Mouse (Mus musculus): Measurements from ENCODE around the gene Opcml. TPM values are rescaled to one million over a fixed set of nuclear protein-coding genes. Genes with fewer than 3 reads are reported as not detected.

Gene Opcml
- polyA plus RNA-seq, 1 experiment from 2014 or later, result 4.3 TPM

DNA sequence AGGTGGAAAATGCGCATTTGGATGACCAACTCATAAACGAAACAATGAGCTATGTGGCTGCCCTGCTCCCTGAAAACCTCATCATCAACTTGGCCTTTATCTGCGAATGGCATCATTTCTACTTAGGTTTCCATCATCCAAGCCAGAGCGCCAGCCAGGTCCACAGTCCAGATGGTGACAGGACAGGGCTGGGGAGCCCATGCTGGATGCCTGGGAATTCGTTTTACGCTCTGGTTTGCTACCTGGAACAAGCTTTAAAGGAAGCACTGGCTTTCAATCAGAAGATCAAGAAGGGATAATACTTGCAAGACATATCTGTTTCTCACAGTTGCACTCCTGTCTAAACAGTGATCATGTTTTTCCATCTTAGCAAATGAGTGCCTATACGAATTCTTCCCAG lies 366.5 kb downstream of the Opcml start:
- DNase-seq (ENCODE audit: low spot score), result no peak
- Histone ChIP-seq H3K27ac (no peak overlapping the region), H3K4me3 (no peak overlapping the region), H3K9me3 (no peaks in the 10 kb centered on the region), H3K27me3 (ENCODE audit: insufficient read depth, poor library complexity, severe bottlenecking) (no peaks in the 10 kb centered on the region), H3K36me3 (no peaks in the 10 kb centered on the region), H3K4me1 (no peaks in the 10 kb centered on the region)
- WGBS, result 80% methylated on average over 7 of the region's 7 CpGs

DNA sequence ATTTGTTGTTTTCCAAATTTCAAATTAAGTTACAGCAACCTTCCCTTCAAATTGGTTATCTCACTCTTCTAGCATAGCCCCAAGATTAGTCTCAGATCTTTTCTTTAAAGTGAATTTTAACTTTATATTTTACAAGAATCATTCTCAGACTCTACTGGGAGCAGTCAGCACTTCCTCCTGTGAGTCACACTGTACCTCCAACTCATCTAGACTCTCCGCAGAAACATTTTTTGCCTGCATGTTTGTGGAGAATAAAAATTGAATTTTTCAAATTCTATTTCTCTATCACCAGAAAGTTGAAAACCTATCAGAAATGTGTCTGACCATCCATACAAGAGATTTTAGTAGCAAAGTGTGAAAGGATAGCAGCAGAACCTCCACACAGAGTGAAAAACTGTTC lies 370.4 kb downstream of the Opcml start:
- WGBS, result 91% methylated on average over 1 of the region's 1 CpGs
- no peaks in the 10 kb centered on the region for H3K4me1 ChIP-seq
- H3K9me3 ChIP-seq, result no peaks in the 10 kb centered on the region
- no peak overlapping the region for H3K27ac ChIP-seq
- no peak overlapping the region for H3K4me3 ChIP-seq
- DNase-seq (ENCODE audit: low spot score), result no peak
- no peaks in the 10 kb centered on the region for H3K36me3 ChIP-seq
- no peaks in the 10 kb centered on the region for H3K27me3 ChIP-seq (ENCODE audit: insufficient read depth, poor library complexity, severe bottlenecking)

DNA sequence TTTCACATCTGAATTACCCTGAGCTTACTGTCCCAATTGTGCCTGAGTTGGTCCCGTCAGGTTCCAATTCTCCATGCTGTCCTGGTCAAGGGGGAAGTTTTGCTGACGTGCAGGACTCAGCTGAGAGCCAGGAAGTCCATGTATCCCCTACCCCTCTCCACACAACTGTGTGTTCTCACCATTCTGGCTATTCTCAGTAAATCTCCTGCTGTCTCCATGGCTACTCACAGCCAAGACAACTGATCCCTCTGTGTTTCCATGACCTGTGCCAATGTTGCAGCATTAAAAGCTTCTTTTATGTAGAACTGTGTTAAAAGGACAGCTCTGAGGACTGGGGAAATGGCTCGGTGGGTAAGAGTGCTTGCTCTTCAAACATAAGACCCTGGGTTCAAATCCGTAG lies 373.4 kb downstream of the Opcml start:
- 56% methylated on average over 4 of the region's 4 CpGs for WGBS
- Histone ChIP-seq H3K4me3 (no peak overlapping the region), H3K9me3 (no peaks in the 10 kb centered on the region), H3K4me1 (no peaks in the 10 kb centered on the region), H3K36me3 (no peaks in the 10 kb centered on the region), H3K27me3 (ENCODE audit: insufficient read depth, poor library complexity, severe bottlenecking) (no peaks in the 10 kb centered on the region), H3K27ac (no peak overlapping the region)
- DNase-seq (ENCODE audit: low spot score), result no peak

DNA sequence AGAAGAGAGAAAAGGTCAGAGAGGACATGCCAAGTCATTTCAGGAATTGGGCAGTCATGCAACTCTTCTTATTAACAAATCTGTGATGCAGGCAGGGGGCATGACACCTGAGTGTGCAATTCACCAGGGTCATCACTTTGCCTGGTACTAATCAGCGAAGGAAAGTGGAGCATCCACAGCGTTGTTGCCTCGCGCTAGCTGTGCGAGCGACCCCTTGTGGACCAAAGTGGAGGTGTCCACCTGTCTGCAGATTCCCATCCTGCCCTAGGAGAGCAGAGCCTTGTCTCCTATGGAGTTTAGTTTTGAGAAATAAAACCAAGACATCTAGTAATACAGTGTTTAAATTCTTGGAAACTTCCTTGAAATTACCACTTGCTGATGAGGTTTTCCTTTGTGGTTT lies 381.3 kb downstream of the Opcml start:
- no peaks in the 10 kb centered on the region for H3K4me1 ChIP-seq
- no peak for DNase-seq (ENCODE audit: low spot score)
- WGBS, result 8% methylated on average over 6 of the region's 6 CpGs
- no peaks in the 10 kb centered on the region for H3K9me3 ChIP-seq
- peaks cover 8% of the 10 kb centered on the region; the same call in 1 of the 2 replicates for H3K27me3 ChIP-seq (ENCODE audit: insufficient read depth, poor library complexity, severe bottlenecking)
- no peak overlapping the region for H3K4me3 ChIP-seq
- H3K27ac ChIP-seq, result no peak overlapping the region
- no peaks in the 10 kb centered on the region for H3K36me3 ChIP-seq

DNA sequence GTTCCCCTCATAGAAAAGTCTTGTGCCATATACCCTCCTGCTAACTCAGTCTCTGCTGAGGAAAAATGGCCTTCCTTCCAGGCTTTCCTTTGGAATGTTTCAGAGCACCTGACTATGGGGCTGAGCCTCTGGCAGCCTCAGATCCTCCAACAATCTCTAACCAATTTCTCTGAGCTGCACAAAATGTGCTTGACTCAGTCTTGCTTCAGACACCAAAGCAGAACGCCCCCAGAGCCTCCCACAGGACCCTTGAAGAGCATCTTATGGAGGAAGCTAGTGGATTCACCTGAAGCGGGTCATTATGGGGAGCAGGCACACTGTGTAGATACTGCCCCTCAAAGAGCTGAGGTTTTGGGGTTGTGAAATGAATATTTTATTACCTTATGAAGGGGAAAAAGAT lies 386.5 kb downstream of the Opcml start:
- Histone ChIP-seq H3K9me3 (no peaks in the 10 kb centered on the region), H3K27ac (no peak overlapping the region), H3K27me3 (ENCODE audit: insufficient read depth, poor library complexity, severe bottlenecking) (peaks cover 8% of the 10 kb centered on the region; the same call in 1 of the 2 replicates), H3K4me1 (no peaks in the 10 kb centered on the region), H3K36me3 (no peaks in the 10 kb centered on the region), H3K4me3 (no peak overlapping the region)
- WGBS, result 86% methylated on average over 2 of the region's 2 CpGs
- DNase-seq (ENCODE audit: low spot score), result no peak

DNA sequence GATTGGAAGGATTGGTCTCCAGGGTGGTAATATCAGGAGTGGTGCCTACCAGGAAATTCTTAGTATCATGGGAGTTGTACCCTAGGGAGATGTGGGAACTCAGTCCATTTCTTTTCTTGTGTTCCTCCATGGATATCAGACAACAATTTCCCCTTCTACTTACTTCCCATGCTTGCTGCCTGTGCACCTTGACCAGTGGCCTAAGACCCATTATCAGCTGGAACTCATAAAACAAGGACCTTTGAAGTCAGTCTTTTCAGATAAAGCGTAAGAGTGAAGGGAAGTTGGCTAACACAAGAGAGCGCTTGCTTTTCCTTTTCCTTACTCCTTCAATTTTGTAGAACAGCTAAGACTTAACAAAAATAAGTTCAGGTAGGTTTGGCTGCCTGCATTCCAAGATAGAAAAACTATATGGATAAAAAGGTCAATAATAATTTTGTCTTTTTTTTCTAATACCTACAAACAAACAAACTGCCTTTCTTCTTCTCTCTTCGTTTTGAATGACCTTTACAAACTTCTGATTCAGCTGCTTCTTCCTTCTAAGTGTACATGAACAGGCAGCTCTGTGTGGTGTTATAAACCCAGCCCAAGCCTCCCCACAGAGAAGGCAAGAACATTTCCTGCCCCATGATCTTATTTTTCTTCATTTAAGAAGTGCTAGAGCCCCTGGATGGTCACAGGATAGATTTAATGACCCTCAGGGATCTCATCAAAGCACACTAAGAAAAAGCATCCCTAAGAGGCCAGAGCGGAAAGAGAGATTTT lies 387.7 kb downstream of the Opcml start:
- DNase-seq (ENCODE audit: low spot score), result no peak
- Histone ChIP-seq H3K27me3 (ENCODE audit: insufficient read depth, poor library complexity, severe bottlenecking) (peaks cover 3% of the 10 kb centered on the region; the same call in 1 of the 2 replicates), H3K27ac (no peak overlapping the region), H3K4me3 (no peak overlapping the region), H3K36me3 (no peaks in the 10 kb centered on the region), H3K9me3 (no peaks in the 10 kb centered on the region), H3K4me1 (no peaks in the 10 kb centered on the region)
- WGBS, result 80% methylated on average over 4 of the region's 4 CpGs

DNA sequence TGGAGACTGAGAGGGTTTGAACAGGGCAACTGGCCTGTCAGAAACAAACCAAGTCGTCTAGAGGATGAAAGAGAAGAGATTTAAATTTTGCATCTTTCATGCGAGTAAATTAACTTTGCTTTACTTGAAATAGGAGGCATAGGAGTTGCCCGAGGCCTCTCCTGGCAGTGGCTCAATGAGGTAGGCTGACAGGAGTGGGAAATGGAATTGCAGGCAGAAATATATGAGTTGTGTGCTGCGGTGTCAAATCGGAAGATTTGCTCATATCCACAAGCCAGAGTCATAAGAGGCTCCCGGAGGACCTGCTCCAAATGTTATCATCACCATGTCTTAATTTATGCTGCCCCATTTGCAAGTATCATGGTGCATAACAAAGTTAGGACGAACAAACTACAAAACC lies 391.3 kb downstream of the Opcml start:
- no peaks in the 10 kb centered on the region for H3K4me1 ChIP-seq
- WGBS, result 77% methylated on average over 7 of the region's 7 CpGs
- no peaks in the 10 kb centered on the region for H3K27me3 ChIP-seq (ENCODE audit: insufficient read depth, poor library complexity, severe bottlenecking)
- H3K27ac ChIP-seq, result no peak overlapping the region
- no peak for DNase-seq (ENCODE audit: low spot score)
- no peaks in the 10 kb centered on the region for H3K36me3 ChIP-seq
- no peak overlapping the region for H3K4me3 ChIP-seq
- no peaks in the 10 kb centered on the region for H3K9me3 ChIP-seq

DNA sequence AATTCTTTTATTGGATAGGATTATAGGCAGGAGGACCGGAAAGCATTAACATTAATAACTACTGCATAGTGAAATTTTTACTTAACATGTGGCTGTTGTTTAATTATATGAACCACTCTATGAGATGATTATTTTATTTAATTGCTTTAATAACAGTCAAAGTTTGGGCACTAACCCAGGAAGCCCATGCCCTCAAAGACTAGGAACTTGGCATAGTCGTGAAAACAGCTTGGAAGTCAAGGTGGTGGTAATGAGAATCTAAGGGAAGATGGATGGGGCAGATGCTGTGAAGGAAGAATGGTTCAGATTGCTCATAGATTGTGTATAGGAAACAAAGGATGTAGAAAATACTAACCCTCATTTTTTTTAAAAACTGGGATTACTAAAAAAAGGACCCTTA lies 399.7 kb downstream of the Opcml start:
- H3K4me1 ChIP-seq, result no peaks in the 10 kb centered on the region
- H3K9me3 ChIP-seq, result no peaks in the 10 kb centered on the region
- 83% methylated on average over 2 of the region's 2 CpGs for WGBS
- DNase-seq (ENCODE audit: low spot score), result no peak
- no peaks in the 10 kb centered on the region for H3K27me3 ChIP-seq (ENCODE audit: insufficient read depth, poor library complexity, severe bottlenecking)
- no peaks in the 10 kb centered on the region for H3K36me3 ChIP-seq
- no peak overlapping the region for H3K27ac ChIP-seq
- no peak overlapping the region for H3K4me3 ChIP-seq

DNA sequence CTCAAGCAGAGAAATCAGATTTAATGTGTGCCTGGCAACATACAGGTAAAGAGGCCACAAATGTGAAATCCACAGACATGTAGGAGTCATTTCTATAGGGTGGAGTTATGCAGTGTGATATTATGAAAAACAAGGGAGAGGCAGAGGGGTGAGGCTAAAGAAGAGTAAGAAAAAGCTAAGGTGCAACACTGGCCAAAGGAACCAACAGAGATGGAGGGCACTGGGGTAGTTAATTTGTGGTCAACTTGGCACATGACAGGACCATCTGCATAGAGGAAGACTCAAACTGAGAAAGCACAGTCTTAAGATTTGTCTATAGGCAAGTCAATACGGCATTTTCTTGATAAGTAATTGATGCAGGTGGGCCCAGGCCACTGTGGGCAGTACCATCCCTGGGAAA lies 400.2 kb downstream of the Opcml start:
- WGBS, result 84% methylated on average over 1 of the region's 1 CpGs
- no peaks in the 10 kb centered on the region for H3K9me3 ChIP-seq
- DNase-seq (ENCODE audit: low spot score), result no peak
- H3K27ac ChIP-seq, result no peak overlapping the region
- H3K27me3 ChIP-seq (ENCODE audit: insufficient read depth, poor library complexity, severe bottlenecking), result no peaks in the 10 kb centered on the region
- no peaks in the 10 kb centered on the region for H3K4me1 ChIP-seq
- H3K4me3 ChIP-seq, result no peak overlapping the region
- no peaks in the 10 kb centered on the region for H3K36me3 ChIP-seq

DNA sequence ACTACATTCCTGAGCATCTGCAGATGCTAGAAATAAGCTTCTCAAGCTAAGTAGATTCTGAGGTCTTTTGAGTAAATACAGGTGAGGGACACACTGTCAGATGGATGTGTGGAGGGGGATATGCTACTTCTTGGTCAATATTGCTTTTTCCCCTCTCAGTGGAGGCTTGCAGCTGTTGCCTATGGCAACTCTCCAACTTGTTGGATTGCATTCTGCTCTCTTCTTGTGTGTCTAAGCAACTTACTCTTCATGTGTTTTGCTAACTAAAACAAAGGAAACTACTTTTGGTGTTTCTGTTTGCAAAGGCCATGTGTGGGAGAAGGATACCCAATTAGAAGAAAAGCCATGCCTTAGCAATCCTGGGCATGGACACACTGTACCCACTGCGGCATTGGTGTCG lies 406.0 kb downstream of the Opcml start:
- Histone ChIP-seq H3K27me3 (ENCODE audit: insufficient read depth, poor library complexity, severe bottlenecking) (no peaks in the 10 kb centered on the region; the same call in 1 of the 2 replicates), H3K4me1 (no peaks in the 10 kb centered on the region), H3K27ac (no peak overlapping the region), H3K9me3 (no peaks in the 10 kb centered on the region), H3K4me3 (no peak overlapping the region), H3K36me3 (no peaks in the 10 kb centered on the region)
- DNase-seq (ENCODE audit: low spot score), result no peak
- WGBS, result 91% methylated on average over 2 of the region's 2 CpGs

DNA sequence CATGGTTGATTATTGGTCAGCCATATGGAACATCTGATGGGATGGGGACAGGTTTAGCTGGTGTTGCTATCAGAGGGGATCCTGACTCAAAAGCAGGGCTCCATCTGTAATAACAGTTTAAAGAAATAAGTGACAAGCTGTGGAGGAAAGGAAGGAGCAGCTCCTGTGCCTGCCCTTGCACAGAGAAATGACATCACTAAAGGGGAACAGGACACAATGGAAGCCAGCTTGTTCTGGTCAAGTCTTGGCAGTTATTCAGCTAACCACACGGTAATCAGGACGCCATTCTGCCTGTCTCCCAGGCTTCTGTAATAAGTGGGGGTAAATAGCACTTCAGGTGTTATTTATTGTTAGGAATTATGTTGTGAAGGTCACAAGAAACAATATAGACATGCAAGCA lies 406.5 kb downstream of the Opcml start:
- 59% methylated on average over 2 of the region's 2 CpGs for WGBS
- DNase-seq (ENCODE audit: low spot score), result no peak
- H3K4me3 ChIP-seq, result no peak overlapping the region
- no peaks in the 10 kb centered on the region; the same call in 1 of the 2 replicates for H3K27me3 ChIP-seq (ENCODE audit: insufficient read depth, poor library complexity, severe bottlenecking)
- H3K27ac ChIP-seq, result no peak overlapping the region
- no peaks in the 10 kb centered on the region for H3K36me3 ChIP-seq
- H3K9me3 ChIP-seq, result no peaks in the 10 kb centered on the region
- H3K4me1 ChIP-seq, result no peaks in the 10 kb centered on the region

DNA sequence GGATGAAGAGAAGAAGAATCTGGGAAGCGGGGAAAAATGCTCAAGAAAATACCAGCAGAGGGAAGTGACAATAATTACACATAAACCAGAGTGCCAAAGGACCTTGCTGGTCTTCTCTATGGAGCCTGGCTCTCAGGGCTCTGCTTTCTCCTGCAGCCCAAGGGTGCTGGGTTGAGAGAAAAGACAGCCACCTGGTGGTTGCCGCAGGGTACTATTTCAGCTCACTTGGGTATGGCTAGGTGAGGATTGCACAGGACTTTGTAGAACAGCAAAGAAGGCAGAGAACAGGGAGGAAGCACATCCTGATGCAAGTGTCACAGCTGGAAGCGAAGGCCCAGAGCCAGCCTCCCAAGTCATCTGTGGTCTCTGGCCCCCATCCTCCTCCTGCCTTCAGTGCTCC lies 407.1 kb downstream of the Opcml start:
- Histone ChIP-seq H3K4me3 (no peak overlapping the region), H3K27me3 (ENCODE audit: insufficient read depth, poor library complexity, severe bottlenecking) (no peaks in the 10 kb centered on the region; the same call in 1 of the 2 replicates), H3K9me3 (no peaks in the 10 kb centered on the region), H3K4me1 (no peaks in the 10 kb centered on the region), H3K36me3 (no peaks in the 10 kb centered on the region), H3K27ac (no peak overlapping the region)
- WGBS, result 33% methylated on average over 3 of the region's 3 CpGs
- DNase-seq (ENCODE audit: low spot score), result no peak

DNA sequence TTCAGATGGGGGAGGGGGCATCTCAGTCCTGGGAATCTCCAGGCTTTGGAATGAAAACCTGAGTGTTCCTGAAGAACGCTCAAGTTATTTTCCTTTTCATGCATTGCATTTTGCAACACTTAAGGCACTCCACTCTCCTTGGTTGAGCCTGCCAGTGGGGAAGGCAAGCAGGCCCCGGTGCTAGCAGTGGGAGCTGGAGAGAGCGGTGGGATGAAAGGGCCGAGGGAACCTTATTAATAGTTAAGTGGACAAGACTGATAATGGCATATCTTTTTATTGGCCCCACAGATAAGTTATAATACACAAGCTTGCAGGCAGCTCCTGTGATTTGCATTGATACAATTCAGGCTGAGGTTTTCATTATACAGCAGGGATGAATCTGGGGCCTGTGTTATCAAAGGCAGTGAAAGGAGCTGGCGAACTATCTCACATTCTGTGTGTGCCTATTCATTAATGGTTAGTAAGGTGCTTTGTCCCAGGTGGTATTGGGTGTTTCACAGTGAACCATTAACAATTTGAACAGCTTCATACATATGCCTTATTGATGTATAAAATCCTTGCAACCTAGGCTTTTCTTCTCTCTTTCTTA lies 407.6 kb downstream of the Opcml start:
- Histone ChIP-seq H3K4me1 (no peaks in the 10 kb centered on the region), H3K4me3 (no peak overlapping the region), H3K9me3 (no peaks in the 10 kb centered on the region), H3K36me3 (no peaks in the 10 kb centered on the region), H3K27me3 (ENCODE audit: insufficient read depth, poor library complexity, severe bottlenecking) (no peaks in the 10 kb centered on the region; the same call in 1 of the 2 replicates), H3K27ac (no peak overlapping the region)
- no peak for DNase-seq (ENCODE audit: low spot score)
- 65% methylated on average over 5 of the region's 5 CpGs for WGBS
